Mouse (Mus musculus) limb, embryonic 13.5 days (tissue): ENCODE measurements around the gene Hnf4a. TPM values are rescaled to one million over a fixed set of nuclear protein-coding genes. Genes with fewer than 3 reads are reported as not detected.
A peak's percentile ranks its signal among the peaks of the same experiment; 100 is the strongest.

Experiments used
- ATAC-seq: fragments of 200-750 bp; cut with Nextera tagmentation; 2 replicates; pipeline ENCODE4 v1.8.0; 2017; ENCODE audit warnings: low read depth, moderate number of reproducible peaks, moderate TSS enrichment; ENCODE audit not compliant: low FRiP score
- H3K27ac ChIP-seq: fragments of 300-500 bp; sonication (generic); 2 replicates; pipeline ENCODE4 v1.5.1; 2015; ENCODE audit warnings: inconsistent platforms, mild to moderate bottlenecking, moderate library complexity
- H3K27me3 ChIP-seq: fragments of 300-500 bp; sonication (generic); 2 replicates; pipeline ENCODE4 v1.6.1; 2015; ENCODE audit warnings: mild to moderate bottlenecking, inconsistent platforms
- H3K36me3 ChIP-seq: fragments of 300-500 bp; sonication (generic); 2 replicates; pipeline ENCODE4 v1.6.1; 2015; ENCODE audit warnings: inconsistent platforms, mild to moderate bottlenecking, moderate library complexity
- H3K4me1 ChIP-seq: fragments of 300-500 bp; sonication (generic); 2 replicates; pipeline ENCODE4 v1.6.1; 2015; ENCODE audit warnings: inconsistent platforms
- H3K4me2 ChIP-seq: fragments of 300-500 bp; sonication (generic); replicated peaks from 2 replicates; pipeline ENCODE4 v1.6.1; 2015; ENCODE audit warnings: inconsistent platforms, mild to moderate bottlenecking, moderate library complexity
- H3K4me3 ChIP-seq: fragments of 300-500 bp; sonication (generic); 2 replicates; pipeline ENCODE4 v1.5.1; 2015; ENCODE audit warnings: moderate library complexity, mild to moderate bottlenecking, inconsistent platforms
- H3K9ac ChIP-seq: fragments of 300-500 bp; sonication (generic); 2 replicates; pipeline ENCODE4 v1.6.1; 2015; ENCODE audit warnings: mild to moderate bottlenecking, inconsistent platforms
- H3K9me3 ChIP-seq: fragments of 300-500 bp; sonication (generic); 2 replicates; pipeline ENCODE4 v1.6.1; 2016; ENCODE audit warnings: inconsistent platforms
- WGBS: fragments of 180-500 bp; shearing (Covaris S2); methylation state at CpG from one replicate; pipeline ENCODE4 v1.1.7; 2015; 5-methylcytosine and 5-hydroxymethylcytosine counted together
- polyA plus RNA-seq: library from polyadenylated mRNA; unstranded; fragments of >200 nt; fragmentation: Nextera tagmentation; extraction: Ambion mirVana; gene quantifications from 2 replicates; pipeline ENCODE4 v1.2.1, GENCODE M21; 2015

The Hnf4a gene
- polyA plus RNA-seq, 1 experiment from 2014 or later: not detected

DNA sequence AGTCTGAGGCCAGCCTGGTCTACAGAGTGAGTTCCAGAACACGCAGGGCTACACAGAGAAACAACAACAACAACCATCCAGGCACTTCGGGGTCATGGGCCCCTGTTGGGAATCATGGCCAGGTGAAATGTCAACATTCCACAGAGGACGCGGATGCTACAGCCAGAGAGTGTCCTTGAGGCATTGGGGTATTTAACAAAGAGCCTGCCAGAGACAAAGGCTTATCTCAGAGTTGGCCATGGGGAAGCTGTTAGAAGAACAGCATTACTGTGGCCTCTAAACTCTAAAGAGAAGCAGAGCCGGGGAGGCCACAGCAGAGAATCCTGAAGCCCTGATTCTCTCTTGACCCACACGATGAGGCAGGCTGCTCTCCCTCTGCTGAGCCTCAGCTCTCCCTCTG is 37.7 kb upstream of the Hnf4a start:
- 92% methylated on average over 6 of the region's 6 CpGs for WGBS
- no peak overlapping the region for H3K4me2 ChIP-seq

DNA sequence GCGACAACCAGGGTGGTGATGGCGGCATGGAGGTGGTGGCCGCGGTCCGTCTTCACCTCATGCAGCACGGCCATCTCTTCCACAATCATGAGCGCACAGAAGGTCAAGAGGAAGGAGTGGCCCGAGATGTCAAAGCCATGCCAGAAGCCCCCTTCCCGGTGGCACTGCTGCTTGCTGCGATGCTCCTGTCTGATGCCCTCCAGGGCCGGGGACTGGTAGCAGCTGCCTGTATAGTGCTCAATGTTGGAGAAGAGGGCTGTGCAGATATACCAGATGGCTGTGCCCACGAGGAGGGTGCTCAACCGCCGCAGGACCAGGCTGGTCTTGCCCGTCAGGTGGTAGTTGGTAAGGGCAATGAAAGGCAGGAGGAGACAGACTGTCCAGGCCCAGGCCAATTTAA is 36.9 kb upstream of the Hnf4a start:
- no peak overlapping the region for H3K27ac ChIP-seq
- no peak overlapping the region for H3K4me2 ChIP-seq
- H3K36me3 ChIP-seq: peaks cover 31% of the 10 kb centered on the region
- ATAC-seq: no peak
- no peak overlapping the region for H3K9ac ChIP-seq
- H3K4me1 ChIP-seq: peaks cover 9% of the 10 kb centered on the region
- H3K9me3 ChIP-seq: no peaks in the 10 kb centered on the region
- no peak overlapping the region for H3K4me3 ChIP-seq
- no peaks in the 10 kb centered on the region for H3K27me3 ChIP-seq
- 97% methylated on average over 15 of the region's 15 CpGs for WGBS

More for the DNA sequence above, 37.7 kb upstream of the Hnf4a start:
- Histone ChIP-seq H3K27me3 (no peaks in the 10 kb centered on the region), H3K27ac (no peak overlapping the region), H3K4me1 (peaks cover 9% of the 10 kb centered on the region), H3K9ac (no peak overlapping the region), H3K36me3 (peaks cover 31% of the 10 kb centered on the region), H3K4me3 (no peak overlapping the region), H3K9me3 (no peaks in the 10 kb centered on the region)
- no peak for ATAC-seq

DNA sequence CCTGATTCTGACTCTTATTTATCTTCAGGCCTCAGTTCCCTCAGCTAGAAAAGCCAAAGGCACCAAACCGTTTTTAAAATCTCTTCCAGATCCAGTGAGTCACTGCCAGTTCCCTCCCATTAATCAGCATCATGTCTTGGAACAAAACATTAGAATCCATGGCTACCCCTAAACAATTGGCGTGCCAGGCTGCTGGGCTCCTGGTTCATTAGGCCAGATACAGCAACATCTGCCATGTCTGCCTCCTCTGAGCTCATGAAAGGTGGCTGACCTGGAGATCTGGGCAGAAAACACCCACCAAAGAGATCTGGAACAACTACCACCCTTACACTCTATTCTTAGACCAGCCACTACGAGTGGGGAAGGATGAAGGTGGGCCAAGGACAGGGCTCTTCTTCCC is 35.5 kb upstream of the Hnf4a start:
- 83% methylated on average over 3 of the region's 3 CpGs for WGBS

DNA sequence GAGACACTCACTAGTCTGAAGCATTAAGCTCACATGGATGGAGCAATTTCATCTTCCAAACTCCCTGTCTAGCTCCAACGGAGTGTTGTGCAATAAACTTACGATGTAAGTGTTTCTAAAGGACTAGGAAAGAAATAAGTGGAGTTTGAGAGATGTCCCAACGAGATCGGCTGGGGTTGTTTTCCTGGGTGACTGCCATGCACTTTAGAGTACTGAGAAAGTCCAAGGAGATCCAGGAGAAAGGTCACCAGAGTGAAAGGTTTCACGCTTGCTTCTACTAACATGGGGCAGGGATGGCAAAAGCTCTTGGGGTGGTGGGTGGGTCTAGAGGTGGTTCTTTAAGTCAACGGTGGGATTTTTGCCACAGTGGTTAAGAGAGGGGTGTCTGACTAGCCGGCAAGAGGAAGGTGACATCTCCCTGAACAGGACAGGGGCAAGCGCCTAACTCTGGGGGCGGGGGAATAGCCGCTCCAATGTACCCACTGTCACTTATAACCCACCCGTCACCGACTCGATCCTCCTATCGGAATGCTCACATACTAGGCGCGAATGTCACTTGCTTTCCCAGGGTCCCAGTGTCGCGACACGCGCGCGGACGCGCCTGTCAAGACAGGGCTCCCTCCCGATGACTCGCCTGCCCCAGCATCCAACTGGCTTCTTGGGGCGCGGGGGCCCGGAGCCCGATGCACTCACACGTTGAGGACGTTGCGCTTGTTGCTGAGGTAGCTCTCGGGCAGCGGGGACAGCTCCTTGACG is 34.7 kb upstream of the Hnf4a start:
- Histone ChIP-seq H3K36me3 (peaks cover 26% of the 10 kb centered on the region), H3K4me1 (peaks cover 9% of the 10 kb centered on the region), H3K9me3 (no peaks in the 10 kb centered on the region), H3K27ac (no peak overlapping the region; the same call in 1 of the 2 replicates), H3K27me3 (no peaks in the 10 kb centered on the region), H3K4me3 (peak overlapping the region; percentile 83), H3K4me2 (peak overlapping the region; percentile 89), H3K9ac (peak overlapping the region; percentile 81)
- ATAC-seq: peak; percentile 4; the same call in 1 of the 2 replicates
- WGBS: 5% methylated on average over 36 of the region's 36 CpGs

More for the DNA sequence above, 35.5 kb upstream of the Hnf4a start:
- Histone ChIP-seq H3K9ac (peak overlapping the region; percentile 26; the same call in 1 of the 2 replicates), H3K36me3 (peaks cover 31% of the 10 kb centered on the region), H3K9me3 (no peaks in the 10 kb centered on the region), H3K4me1 (peaks cover 9% of the 10 kb centered on the region), H3K4me2 (peak overlapping the region; percentile 89), H3K4me3 (peak overlapping the region; percentile 83), H3K27ac (no peak overlapping the region), H3K27me3 (no peaks in the 10 kb centered on the region)
- no peak for ATAC-seq

DNA sequence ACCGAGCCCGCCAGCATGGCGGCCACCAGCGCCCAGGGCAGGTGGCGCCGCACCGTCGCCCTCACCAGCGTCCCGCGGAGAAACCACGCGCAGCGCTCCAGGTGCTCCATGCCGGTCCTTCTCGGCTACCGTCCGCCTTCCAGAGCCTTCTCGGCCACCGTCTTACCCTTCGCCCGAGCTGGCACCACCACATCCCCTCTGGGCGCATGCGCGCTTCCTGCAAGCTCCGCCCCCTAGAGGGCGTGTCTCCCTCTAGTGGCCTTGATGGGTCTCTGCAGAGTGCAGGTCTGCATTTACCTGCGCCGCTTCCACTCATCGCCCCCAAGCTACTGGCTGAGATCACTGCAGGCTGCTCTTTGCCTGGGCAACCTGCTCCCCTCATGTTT is 34.1 kb upstream of the Hnf4a start, which contains the start of gene Fitm2:
TSS of gene Fitm2 (minus strand) at position 164 of the 386 bp plus-strand sequence.
- H3K4me2 ChIP-seq: peak within 1 kb of the TSS; percentile 89
- peak; percentile 97 for ATAC-seq
- under 1% methylated on average over 30 of the region's 30 CpGs for WGBS
- H3K9ac ChIP-seq: peak within 1 kb of the TSS; percentile 81
- peaks cover 9% of the 10 kb centered on the region for H3K4me1 ChIP-seq
- no peaks in the 10 kb centered on the region for H3K9me3 ChIP-seq
- H3K4me3 ChIP-seq: peak within 1 kb of the TSS; percentile 83
- H3K27ac ChIP-seq: no peak within 1 kb of the TSS; the same call in 1 of the 2 replicates
- H3K36me3 ChIP-seq: peaks cover 24% of the 10 kb centered on the region
- no peaks in the 10 kb centered on the region for H3K27me3 ChIP-seq

DNA sequence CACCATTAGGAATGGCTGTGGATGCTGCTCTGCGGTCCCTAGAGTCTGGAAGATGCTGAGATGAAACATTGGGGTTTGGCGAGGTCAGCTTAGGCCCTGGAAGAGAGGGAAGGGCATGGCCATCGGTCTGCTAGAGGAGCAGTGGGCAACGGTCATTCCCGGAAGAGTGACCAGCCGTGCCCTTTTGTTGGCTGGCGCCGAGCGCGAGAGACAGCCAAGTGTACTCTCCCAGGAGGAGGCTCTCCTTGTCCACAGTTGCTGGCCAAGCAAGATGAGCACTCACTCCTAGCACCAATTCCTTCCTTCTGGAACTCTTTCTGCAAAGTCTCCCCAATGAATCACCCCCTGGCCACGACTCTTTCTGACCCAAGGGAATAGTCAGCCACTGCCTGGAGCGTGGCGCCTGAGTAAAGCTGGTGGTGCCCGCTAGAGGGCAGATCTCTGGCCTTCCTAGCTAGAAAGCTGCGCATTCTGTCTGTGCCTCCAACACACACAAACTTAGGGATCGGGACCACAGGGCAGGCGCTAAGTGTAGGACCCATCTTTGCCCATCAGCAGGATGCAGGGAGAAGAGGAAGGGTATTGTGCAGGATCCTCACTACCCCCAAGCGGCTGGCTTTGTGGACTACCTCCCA is 26.3 kb upstream of the Hnf4a start:
- Histone ChIP-seq H3K36me3 (no peaks in the 10 kb centered on the region), H3K4me2 (no peak overlapping the region), H3K4me1 (peaks cover 8% of the 10 kb centered on the region), H3K27me3 (peaks cover 36% of the 10 kb centered on the region), H3K27ac (no peak overlapping the region), H3K9me3 (no peaks in the 10 kb centered on the region), H3K9ac (no peak overlapping the region), H3K4me3 (no peak overlapping the region)
- no peak for ATAC-seq
- WGBS: 56% methylated on average over 18 of the region's 18 CpGs

DNA sequence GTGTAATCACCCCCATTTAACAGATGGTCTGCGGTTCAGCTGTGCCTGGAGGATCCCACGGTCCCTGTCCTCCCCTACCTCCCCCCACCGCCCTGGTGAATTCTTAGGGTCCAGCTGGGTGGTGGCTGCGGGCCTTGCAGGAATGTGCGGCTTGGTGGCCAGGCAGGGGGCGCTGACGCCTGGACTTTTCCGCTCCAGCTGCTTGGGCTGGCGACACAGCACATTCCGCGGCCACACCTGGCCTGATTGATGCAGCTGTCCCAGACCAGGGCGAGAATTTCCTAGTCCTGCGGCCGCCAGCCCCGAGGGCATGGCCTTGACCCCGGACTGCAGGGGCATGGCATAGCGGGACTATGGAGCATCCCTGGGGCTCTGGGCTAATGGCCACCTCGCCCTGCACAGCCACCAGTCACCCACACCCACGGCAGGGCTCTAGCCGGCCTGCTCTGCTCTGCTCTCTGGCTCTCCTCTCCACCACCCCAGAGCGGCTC is 25.0 kb upstream of the Hnf4a start:
- H3K36me3 ChIP-seq: no peaks in the 10 kb centered on the region
- peak overlapping the region; percentile 45; the same call in 1 of the 2 replicates for H3K9ac ChIP-seq
- peak; percentile 69 for ATAC-seq
- H3K4me2 ChIP-seq: peak overlapping the region; percentile 59
- WGBS: 1% methylated on average over 21 of the region's 21 CpGs
- H3K4me3 ChIP-seq: peak overlapping the region; percentile 23
- no peaks in the 10 kb centered on the region for H3K9me3 ChIP-seq
- H3K27ac ChIP-seq: no peak overlapping the region
- H3K27me3 ChIP-seq: peaks cover 36% of the 10 kb centered on the region
- H3K4me1 ChIP-seq: peaks cover 8% of the 10 kb centered on the region

DNA sequence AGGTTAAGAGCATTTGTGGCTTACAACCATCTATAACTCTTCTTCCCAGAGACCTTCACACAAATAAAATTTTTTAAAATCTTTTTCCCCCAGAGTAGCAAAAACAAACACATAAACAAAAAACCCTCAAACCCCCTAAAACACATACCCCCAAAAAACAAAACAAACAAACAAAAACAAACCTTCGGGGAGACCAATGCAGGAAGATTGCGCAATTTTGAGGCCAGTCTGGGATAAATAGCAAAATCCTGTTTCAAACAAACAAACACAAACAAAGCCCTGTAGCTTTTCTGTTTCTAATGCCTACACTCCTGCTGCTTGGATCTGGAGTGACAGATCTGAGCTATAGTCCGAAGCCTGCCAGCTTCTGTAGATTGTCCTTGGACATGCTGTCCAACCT is 19.2 kb upstream of the Hnf4a start:
- peaks cover 12% of the 10 kb centered on the region for H3K27me3 ChIP-seq
- ATAC-seq: no peak
- no peak overlapping the region for H3K27ac ChIP-seq
- no peak overlapping the region for H3K4me2 ChIP-seq
- no peak overlapping the region for H3K4me3 ChIP-seq
- WGBS: 89% methylated on average over 3 of the region's 3 CpGs
- H3K4me1 ChIP-seq: 0 out of 2 replicates have a peak, but pooled peaks cover 4% of the 10 kb centered on the region
- H3K9me3 ChIP-seq: no peaks in the 10 kb centered on the region
- H3K9ac ChIP-seq: no peak overlapping the region
- H3K36me3 ChIP-seq: no peaks in the 10 kb centered on the region

DNA sequence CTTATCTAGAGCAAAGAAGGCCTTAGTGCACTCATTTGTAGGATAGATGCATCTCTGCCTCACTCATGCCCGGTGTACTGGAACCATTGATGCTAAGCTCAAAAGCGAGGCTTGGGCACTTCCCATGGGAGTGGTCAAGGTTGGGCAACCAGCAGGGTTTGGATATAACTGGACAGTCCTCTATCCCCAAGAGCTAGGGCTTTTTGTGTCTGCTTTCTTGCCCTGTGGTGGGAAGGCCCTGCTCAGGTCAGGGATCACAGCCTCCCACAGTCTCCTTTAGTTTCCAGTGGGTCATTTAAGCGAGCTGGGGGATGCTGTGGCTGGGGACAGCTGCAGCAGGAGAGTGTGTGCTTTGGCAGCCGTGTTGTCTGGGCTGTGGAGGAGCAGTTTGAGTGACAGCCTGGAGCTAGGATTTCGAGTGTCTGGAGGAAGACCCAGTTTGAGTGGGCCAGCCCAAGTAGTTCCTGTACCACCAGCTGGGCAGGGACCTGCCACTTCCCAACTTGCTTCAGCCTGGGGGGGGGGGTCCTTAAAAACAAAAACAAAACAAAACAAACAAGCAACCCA is 16.8 kb upstream of the Hnf4a start:
- Histone ChIP-seq H3K27me3 (peaks cover 5% of the 10 kb centered on the region; the same call in 1 of the 2 replicates), H3K27ac (no peak overlapping the region), H3K9ac (no peak overlapping the region), H3K4me3 (no peak overlapping the region), H3K36me3 (no peaks in the 10 kb centered on the region), H3K9me3 (no peaks in the 10 kb centered on the region), H3K4me1 (0 out of 2 replicates have a peak, but pooled peaks cover 4% of the 10 kb centered on the region), H3K4me2 (no peak overlapping the region)
- ATAC-seq: no peak
- 58% methylated on average over 5 of the region's 5 CpGs for WGBS

DNA sequence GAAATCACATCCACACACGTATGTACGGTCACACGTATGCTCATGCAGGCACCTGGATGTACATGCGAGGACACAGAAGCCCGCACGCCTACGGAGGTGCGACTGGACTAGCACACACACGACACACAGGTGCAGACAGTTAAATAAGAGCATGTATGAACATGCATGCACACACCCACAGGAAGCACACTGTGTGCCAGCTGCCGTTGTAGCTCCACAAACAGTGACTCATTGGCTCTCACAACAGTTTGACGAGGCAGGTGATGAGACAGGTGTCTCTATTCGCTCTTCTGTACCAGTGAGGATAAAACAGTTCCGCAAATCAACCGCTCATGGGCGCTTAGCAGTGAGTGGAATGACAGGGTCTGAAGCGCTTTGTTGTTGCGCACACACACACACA is 16.0 kb upstream of the Hnf4a start:
- peaks cover 5% of the 10 kb centered on the region; the same call in 1 of the 2 replicates for H3K27me3 ChIP-seq
- no peak overlapping the region for H3K27ac ChIP-seq
- no peaks in the 10 kb centered on the region for H3K9me3 ChIP-seq
- H3K9ac ChIP-seq: no peak overlapping the region
- no peak overlapping the region for H3K4me3 ChIP-seq
- no peak for ATAC-seq
- 0 out of 2 replicates have a peak, but pooled peaks cover 4% of the 10 kb centered on the region for H3K4me1 ChIP-seq
- no peak overlapping the region for H3K4me2 ChIP-seq
- WGBS: 89% methylated on average over 17 of the region's 17 CpGs
- H3K36me3 ChIP-seq: no peaks in the 10 kb centered on the region

DNA sequence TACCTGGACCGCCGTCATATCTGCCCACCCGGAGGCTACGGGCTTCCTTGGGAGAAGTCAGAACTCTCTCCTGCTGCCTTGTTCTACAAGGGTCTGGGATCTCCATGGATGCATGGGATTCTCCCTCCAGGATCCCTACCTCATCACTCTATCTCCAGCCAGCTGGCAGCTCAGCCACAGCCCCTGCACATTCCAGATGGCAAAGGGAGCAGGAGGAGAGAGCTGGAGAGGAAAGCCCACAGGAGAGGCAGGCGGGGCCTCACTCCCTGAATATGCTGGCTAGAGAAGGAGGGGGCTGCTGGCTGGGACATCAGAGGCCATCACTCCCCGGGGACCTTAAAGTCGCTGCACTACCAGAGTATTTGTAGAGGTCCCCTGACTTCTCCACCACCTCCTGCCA is 15.3 kb upstream of the Hnf4a start:
- no peak for ATAC-seq
- no peak overlapping the region for H3K9ac ChIP-seq
- WGBS: 67% methylated on average over 7 of the region's 7 CpGs

DNA sequence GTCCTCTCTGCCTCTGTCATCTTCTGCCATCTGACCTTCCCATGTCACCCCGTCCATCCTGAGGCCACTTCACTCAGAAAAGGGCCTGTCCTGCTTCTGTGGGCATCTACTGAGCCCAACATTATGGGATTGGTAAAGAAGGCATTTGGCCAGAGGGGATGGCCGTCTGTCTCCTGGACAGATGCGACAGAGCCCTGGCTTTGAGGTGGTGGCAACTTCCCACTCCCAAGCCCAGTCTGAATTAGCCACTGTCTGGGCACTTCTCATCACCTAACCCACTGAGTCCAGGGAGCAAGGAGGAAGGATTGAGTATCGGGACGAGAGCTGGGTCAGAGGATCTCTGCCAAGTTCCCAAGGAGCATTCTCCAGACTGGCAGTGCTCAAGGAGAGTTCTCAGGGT is 14.6 kb upstream of the Hnf4a start, which contains the start of gene R3hdml:
TSS of gene R3hdml (plus strand) at position 301 of the 400 bp plus-strand sequence.
- Histone ChIP-seq H3K27ac (no peak within 1 kb of the TSS), H3K36me3 (no peaks in the 10 kb centered on the region), H3K9me3 (no peaks in the 10 kb centered on the region), H3K4me1 (0 out of 2 replicates have a peak, but pooled peaks cover 4% of the 10 kb centered on the region), H3K4me3 (no peak within 1 kb of the TSS), H3K27me3 (peaks cover 5% of the 10 kb centered on the region; the same call in 1 of the 2 replicates), H3K9ac (no peak within 1 kb of the TSS), H3K4me2 (no peak within 1 kb of the TSS)
- WGBS: 68% methylated on average over 5 of the region's 5 CpGs
- ATAC-seq: no peak

More for the DNA sequence above, 15.3 kb upstream of the Hnf4a start:
- Histone ChIP-seq H3K36me3 (no peaks in the 10 kb centered on the region), H3K27me3 (peaks cover 5% of the 10 kb centered on the region; the same call in 1 of the 2 replicates), H3K4me1 (0 out of 2 replicates have a peak, but pooled peaks cover 4% of the 10 kb centered on the region), H3K9me3 (no peaks in the 10 kb centered on the region), H3K4me3 (no peak overlapping the region), H3K4me2 (no peak overlapping the region), H3K27ac (no peak overlapping the region)
